Mouse (Mus musculus) heart, postnatal 4 days (tissue): ENCODE results near the gene Zdhhc25. TPM values are rescaled to one million over a fixed set of nuclear protein-coding genes. Genes with fewer than 3 reads are reported as not detected.
A peak's percentile ranks its signal among the peaks of the same experiment; 100 is the strongest.

Source experiments
- DNase-seq: peaks from one replicate; pipeline ENCODE4 v3.0.0; 2021
- total RNA-seq, 2 experiments: library from RNA; stranded (reverse); gene quantifications; 2 replicates each; pipeline ENCODE4 v1.2.3; 2021

The Zdhhc25 gene
- not detected for total RNA-seq

DNA sequence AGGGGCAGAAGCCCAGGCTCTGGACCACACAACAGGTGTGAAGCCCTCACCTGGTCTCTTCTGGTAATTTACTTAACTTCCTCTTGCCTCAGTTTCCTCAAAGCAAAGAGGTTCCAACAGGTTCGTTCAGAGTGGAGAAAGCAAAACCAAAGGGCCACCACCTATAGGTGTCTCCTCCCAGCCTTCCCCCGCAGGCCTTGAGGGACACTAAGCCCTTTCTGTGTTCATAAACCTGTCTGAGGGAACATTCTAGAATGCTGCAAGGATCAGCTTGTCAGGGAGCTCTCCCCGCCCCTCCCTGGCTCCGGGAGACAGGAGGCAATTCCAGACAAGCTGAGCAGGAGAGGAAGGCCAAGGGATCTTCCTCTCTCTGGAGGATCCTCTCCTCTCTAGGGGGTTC, at the start of gene Zdhhc25:
Zdhhc25 (plus strand) TSS at position 301 of the 400 bp plus-strand sequence.
- no peak for DNase-seq

DNA sequence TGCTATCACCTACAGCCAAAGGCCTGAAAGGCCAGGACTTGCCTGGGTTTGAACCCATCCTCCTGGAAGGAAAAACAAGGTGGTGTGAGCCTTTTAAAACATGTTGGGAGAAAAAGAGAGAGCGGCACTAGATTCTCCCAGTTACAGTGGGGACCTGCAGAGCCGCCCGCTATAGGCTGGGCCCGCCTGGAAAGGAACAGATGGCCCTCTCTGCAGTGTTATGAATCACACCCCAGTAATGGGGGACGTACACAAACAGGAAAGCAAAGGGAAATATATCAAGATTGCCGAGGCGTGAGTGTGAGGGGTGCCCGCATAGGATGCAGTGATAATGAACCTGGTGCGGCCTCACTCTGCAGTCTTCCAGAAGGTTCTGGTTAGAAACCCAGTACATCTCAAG, 47.2 kb upstream of the Zdhhc25 start:
- DNase-seq: no peak

DNA sequence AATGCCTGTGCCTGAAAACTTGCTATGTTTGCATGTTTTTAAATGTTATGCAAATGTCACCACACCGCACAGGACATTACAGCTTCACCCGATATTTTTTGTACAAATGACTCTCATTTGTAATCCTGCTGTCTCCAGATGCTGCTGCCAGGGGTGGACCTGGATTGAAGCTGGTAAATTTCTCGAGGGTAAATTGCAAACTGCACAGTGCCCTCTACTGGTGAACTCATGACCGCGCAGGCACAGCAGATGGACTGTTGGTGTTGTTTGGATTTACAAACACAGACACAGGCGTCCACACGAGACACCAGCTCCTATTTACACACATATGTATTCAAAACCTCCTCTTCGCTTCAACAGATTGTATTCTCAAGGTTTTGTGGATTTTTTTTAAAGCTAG, 44.6 kb upstream of the Zdhhc25 start:
- peak; percentile 39 for DNase-seq

DNA sequence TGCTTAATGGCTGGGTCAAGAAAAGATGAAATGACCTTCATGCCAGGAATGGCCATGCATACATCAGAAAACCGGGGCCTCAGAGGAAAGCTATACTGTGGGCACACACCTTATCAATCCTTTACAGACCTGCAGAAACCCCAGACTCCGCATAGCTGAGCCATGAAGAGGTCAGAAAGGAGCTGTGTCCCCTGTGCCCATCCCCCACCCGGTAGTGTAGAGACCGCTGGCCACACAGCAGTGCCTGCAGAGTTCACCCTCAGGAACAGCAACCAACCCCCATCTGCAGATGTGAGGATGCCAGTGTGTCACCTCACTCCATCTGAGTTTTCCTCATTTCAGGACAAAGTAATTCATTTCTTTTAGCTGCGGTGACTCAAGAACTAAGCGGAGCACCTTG, 39.5 kb upstream of the Zdhhc25 start:
- DNase-seq: no peak

DNA sequence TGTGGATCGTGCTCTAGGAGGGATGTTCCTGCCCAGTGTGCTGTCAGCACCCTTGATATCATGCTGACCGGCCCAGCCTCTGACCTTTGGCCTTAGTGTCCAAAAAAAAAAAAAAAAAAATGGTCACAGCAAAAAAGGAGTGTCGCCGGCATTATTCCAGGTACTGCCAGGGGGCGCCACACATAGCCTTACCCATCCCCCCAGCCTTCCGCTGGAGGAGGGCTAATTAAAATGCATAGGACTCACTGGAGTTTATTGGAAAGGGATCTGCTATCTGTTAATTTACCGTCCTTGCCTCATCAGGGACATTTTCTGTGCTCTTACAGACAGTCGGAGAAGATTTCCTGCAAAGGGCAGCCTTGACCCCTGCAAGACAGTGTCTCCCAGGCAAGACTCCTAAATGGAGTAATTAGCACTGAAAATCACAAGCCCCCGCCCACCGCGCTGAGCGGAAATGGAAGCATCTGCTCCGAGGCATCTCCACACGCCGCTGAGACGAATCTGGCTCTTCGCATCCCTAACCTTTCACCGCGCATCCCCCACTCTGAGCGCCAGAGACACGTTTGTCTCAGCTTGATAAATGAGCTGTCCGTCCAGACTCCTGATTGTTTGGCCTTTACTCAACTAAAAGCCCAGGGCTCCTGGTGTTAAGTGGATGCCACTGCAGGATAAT, 38.9 kb upstream of the Zdhhc25 start:
- DNase-seq: no peak

DNA sequence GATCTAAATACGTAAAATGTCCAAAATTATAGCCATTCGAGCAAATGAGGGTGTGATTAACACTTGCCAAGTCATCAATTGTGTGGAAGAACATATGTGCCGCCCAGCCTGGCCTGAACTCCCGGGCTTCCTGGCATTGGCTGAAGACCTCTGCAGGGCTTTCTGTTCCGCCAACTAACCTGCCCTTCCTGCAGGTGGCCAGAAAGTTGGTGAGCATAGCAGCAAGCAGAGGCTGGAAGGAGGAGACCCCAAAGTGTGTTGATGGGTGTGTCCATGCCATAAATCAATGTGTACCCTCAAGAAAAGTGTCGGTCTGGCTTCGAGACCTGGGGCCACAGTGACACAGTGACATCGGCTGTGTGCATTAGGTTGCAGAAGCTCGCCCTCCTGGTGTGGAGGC, 34.8 kb upstream of the Zdhhc25 start:
- no peak for DNase-seq

DNA sequence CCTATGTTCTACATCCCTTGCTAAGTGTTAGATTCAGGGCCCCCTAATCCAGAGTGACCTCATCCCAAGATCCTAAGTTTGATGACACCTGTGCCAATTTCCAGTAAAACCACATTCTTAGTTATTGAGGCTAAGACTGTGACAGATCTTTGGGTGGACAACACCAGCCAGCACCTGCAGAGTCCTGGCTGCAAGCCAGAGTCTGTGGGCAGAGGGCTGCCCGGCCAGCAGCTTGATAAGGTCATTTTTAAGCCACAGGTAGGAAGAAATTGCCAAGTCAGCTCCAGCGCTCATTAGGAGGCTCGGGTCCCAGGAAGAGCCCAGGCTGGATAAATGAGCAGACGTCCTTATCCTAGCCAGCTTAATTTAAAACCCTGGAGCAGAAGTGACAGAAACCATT, 34.3 kb upstream of the Zdhhc25 start:
- DNase-seq: no peak

DNA sequence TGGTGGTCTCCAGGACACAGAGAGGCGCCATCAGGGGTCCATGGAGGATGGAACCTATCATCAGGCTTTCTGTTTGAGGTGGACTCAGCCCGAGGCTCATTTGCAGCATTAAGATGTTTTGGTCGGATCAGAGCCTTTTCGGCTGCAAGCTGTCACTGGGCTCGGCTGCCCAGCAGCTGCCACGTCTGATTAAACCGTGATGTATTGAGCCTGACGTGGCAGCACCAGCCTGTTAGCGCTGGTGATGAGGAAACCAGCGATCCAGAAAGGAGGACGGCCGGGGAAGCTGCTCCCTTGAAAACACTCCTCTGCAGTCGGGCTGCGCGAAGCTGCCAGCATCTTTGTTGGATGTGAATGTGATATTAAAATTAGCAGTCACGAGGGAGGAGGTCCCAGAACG, 29.4 kb upstream of the Zdhhc25 start:
- DNase-seq: no peak

DNA sequence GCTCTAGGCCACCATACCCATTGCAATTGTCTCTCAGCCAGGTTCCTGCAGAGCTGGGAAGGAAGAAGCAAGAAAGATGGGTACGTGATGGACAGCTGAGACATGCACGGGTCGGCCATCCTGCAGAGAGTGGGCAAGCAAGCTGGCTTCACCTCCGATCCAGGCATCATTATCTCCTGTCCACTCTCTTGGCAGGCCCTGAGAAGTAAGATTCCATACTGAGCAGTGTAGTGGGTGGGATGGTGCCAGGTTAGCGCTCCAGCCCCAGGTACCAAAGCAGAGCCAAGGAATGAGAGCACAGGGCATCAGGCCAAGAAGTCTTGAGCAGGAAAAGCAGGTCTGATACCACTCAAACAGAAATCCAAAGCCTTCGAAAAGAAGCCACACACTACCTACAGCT, 20.6 kb upstream of the Zdhhc25 start:
- no peak for DNase-seq

DNA sequence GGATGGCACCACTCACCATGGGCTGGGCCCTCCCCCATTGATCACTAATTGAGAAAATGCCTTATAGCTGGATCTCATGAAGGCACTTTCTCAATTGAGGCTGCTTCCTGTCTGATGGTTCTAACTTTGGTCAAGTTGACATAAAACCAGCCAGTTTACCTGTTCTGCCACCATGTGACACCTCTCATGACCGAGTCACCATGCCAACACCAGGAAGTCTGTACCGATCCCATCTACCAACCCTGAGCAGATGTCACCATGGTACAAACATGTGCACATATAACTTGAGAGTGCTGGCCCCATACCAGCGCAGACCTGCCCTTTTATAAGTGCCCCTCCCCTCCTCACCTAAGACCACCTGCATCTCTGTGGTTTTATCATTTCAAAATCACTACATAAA, 2.4 kb downstream of the Zdhhc25 start:
- no peak for DNase-seq

DNA sequence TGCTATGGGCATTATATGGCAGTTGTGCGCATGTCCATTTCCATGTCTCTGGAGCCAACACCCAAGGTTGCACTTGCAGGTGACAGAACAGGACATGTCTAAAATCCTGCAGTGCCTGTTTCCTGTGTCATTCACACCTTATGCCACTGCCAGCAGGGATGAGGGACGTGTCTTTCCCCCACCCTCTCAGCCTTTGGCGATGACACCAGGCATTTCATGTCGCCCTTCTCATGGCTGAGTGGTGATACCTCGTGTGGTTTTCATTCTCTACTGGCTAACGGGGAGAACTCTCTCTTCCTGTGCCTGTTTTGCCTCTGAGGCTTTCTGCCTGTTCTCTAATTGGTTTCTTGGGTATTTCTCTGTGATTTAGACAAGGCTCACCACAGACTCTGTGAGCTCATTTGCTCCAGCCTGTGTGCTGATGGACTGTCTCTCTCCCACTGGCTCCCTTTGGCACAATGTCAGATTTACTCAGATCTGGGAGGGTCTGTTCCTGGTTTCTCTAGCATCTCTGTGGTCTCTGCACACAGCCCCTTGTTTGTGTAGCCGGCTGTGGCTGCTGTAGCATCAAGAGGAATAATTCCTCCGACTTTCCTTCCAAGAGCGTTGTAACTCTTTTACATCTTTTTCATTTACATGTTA, 3.1 kb downstream of the Zdhhc25 start:
- DNase-seq: no peak

DNA sequence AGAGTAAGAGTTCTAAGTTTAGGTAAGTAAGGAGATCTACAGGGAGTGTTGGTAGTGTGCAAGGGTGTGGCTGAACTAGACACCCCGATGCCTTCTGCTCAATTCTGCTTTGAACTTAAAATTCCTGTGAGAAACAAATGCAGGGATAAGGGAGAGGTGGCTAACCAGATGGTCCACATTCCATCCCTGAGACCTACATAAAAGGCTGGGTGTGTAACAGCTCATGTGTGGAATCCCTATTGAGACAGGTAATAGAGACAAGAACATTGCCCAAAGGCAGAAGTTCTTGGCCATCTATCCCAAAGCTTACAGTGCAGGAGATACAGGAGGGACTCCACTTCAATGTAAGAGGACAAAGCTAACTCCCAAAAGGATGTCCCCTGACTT, 3.6 kb downstream of the Zdhhc25 start:
- DNase-seq: no peak

DNA sequence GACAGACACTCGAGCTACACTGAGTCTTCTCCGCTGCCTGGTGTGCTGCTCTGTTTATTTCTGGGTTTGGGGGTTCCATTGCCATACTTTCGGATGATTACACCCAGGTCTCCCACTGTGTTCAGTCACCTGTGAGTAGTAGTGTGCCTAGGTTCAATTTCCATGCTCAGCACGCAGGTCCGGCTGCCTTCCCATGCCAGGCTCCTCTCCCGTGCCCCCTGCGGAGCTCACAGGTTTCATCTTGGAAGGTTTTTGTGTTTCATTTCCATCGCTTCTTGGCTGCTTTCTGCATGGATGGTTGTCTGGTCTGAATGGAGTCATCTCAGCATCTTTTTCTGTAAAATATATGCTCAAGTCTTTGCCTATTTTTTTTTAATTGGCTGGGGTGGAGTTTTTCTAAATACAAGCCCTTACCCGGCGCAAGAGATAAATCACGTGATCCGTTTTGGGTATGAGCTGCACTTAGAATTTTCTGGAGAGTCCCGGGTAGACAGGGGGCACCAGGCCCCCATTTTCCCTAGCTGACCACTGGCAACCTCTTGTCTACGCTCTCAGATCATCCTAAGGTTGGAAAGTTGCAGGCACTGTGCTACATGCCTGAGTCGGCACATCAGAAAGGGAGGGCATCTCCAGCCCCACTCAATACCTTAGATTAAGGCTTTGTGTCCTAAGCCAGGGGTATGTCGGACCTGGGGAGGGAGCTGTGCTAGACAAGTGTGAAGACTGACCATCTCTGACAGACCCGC, 4.7 kb downstream of the Zdhhc25 start:
- DNase-seq: no peak

DNA sequence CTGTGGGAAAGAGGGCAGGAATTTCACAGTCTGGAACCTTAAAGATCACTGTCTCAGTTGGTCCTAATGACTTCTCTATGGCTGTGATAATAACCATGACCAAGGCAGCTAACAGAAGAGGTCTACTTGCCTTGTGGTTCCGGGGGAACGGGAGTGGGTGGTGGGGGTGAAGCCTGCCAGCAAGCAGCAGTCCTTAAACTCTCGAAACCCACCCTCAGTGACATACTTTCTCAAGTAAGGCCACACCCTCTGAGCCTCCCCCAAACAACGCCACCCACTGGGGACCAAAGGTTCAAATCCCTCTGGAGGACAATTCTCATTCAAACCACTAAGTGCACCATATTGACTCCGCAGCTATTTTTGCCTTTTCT, 5.3 kb downstream of the Zdhhc25 start:
- no peak for DNase-seq

DNA sequence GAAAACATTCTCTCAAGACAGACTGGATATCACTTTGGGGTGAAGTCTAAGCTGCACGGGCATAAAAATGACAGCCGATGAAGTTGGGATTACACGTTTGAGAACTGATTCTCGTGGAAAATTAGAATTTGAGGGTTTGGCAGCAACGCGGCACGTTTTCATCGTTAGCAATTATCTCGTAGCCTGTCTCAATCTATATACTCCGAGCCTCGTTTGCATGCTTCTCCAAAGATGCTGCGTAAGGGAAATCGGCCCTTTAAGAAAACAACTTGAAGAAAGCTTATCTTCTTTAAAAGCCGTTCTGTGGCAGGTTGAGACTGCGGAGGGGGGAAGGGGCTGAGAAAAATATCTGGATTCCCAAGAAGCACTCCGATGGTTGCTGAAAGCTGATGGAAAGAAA, 17.0 kb downstream of the Zdhhc25 start:
- DNase-seq: no peak

DNA sequence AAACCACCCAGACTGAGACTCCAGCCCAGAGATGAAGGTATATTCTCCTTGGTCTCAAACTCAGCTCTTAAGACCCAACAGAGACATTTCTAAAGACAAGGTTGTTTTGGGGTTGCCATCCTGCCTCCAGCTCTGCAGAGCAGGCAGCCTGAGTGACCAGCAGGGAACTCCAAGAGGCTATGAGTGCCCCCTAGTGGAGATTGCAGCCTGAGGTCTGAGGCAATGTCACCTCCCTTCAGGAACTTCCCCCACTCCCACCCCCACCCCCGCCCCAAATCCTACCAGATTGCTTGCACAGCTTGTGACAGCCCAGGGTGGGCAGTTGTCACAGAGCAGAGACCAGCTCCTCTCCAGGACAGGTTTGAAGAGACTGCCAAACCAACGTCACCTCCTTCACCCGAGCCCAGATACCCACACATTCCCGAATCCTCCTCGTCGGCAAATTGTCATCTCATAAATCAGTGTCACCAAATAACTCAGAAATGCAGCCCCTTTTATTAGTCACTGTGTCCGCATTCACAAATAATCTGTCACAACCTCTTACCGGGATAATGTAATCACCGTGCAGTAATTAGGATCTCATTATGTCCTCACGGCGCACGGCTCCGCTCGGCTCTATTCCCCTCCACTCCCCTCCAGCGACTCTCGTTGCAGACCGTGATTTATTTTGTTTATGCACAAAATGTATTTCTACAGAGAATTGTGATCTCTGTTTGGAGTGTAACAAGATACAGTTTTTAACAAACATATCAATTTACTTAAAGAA, 18.1 kb downstream of the Zdhhc25 start:
- DNase-seq: peak; percentile 46

DNA sequence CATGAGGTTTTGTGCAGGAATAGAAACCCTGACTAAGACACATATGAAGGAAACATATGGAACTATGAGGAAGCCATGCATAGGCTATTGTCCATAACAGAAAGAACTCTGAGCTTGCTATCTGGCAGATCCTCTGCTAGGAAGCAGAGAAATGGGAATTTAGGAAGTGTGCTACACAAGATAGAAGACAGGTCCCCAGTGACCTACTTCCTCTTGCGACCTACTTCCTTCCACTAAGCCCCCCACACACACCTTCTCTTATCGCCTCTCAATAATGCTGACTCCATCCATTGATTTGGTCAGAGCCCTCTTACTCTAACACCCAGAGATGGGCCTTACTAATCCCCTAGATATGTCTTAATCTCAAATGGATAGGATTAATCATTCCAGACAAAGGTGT, 19.9 kb downstream of the Zdhhc25 start:
- DNase-seq: no peak

DNA sequence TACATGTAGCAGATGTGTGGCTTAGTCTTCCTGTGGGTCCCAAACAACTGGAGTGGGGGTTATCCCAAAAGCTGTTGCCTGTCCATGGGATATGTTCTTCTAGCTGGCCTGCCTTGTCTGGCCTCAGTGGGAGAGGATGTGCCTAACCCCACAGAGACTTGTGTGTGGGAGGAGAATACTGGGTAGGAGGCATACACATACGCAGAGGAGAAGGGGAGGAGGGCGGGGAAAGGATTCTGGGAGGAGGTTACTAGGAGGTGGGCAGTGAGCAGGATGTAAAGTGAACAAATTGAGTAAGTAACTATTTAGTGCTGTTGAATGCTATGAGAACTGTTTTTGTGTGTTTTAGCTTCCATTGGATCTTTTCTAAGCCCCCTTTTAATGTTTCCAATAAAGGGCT, 23.8 kb downstream of the Zdhhc25 start:
- DNase-seq: no peak

DNA sequence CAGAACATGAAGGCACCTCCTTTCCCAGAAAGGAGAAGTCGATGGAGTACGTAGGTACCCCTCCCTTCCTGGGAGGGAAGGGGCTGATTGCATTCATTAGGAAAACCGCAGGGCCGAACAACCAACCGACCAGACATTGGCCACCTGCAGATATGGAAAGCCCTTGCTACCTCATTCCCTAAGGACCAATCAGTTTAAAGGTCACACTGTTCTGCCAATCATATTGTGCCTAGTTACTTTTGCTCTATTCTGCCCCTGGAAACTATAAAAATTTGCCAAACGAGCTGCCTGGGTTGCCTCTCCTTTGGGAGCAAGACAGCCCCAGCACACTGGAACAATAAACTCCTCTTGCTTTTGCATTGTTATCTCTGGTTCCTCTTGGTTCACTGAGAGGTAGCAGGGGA, 24.8 kb downstream of the Zdhhc25 start:
- no peak for DNase-seq

DNA sequence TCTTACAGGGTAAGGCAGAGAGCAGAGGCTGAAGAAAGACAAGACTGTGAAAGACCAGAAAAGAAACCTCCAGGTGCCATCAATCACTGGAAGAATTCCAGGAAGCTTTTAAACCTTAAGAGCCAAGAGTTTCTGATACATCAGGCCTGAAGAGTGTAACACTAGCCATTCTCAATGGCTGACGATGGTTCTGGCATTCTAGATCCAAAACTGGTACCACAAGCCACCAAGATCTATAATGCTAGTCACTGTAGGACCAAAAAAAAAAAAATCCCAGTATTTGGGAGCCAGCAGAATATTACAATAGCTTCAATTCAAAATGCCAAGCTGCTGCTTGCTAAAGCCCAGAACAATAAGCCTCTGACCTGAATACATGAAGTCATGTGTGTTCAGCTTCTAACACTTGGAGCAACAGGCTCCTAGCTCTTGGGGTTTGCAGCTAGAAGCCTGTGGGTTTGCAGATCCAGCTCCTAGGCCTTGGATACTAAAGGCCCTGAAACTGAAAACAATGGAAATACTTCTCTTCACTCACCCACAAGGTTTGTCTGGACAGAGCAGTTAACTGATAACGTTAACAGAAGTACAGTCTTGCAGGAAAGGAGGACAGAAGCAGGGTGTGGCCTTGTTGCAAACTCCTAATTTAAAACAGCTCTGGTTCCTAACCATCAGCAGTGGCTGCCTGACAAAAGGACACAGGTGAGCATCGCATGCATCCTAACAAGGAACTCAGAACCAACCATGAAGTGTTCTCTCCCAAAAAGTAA, 25.4 kb downstream of the Zdhhc25 start:
- no peak for DNase-seq

DNA sequence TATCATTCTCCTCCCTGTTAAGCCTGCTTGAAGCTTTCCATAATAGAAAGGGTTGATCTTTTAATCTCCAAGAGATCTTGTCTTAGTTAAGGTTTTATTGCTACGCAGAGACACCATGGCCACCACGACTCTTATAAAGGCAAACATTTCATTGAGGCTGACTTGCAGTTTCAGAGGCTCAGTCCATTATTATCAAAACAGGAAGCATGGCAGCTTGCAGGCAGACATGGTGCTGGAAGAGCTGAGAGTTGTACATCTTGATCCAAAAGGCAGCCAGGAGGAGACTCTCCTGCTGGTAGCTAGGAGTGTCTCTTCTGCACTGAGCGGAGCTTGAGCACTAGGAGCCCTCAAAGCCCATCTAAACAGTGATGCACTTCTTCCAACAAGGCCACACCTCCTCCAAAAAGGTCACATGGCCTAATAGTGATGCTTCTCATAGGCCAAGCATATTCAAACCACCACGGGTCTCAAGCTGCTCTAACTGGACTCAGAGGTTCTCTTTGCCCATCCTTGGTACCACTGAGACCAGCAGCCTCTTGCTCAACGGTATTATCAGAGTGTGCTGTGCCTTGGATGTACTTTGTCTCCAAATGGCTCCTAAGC, 26.9 kb downstream of the Zdhhc25 start:
- DNase-seq: no peak

DNA sequence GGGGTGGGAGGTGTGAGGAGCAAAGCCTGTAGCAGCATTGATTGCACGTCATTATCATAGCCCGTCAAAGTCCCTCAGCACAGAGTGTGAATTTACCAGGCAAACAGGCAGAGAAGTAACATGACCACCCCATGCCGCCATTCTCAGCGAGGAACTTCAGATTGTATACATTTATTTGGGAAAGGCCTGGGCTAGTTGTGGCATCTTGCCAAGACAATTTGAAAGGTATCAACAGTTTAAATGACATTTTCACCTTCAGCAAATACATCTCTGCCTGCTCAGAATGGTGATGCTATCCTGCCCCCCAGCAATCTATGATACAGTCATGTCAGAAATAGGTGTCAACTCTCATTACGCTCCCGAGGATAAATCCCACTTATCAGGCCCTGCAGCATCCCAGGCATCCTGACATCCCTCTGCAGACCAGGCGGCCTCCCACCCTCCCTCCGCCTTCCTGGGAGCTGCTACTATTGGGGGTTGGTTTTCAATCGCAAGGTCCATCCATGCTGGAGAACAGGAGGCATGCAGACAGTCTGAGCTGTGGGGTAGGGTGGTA, 28.8 kb downstream of the Zdhhc25 start:
- DNase-seq: no peak
